Mouse (Mus musculus) ovary, postnatal 36 days (tissue): ENCODE results near the gene Dmpk.
"Not testable (repeated sequence)": the region's sequence is repeated elsewhere in the genome, so short reads cannot be mapped to it uniquely, and the experiment has no call there.

Experiments used
- DNase-seq: peaks from one replicate; pipeline ENCODE4 v3.0.0; 2022; ENCODE audit warnings: low spot score, mixed read lengths

Dmpk gene

DNA sequence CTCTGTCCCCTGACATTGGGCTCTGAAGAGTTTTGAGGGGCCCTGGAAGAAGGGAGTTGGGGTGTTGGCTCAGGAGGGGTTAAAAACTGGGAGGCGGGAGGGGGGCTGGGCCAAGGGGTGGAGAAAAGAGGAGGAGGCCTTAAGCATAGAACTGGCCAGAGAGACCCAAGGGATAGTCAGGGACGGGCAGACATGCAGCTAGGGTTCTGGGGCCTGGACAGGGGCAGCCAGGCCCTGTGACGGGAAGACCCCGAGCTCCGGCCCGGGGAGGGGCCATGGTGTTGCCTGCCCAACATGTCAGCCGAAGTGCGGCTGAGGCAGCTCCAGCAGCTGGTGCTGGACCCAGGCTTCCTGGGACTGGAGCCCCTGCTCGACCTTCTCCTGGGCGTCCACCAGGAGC lies at the start of gene Dmpk:
Dmpk (plus strand) TSS at position 149 of the 400 bp plus-strand sequence.
- DNase-seq, result no peak

DNA sequence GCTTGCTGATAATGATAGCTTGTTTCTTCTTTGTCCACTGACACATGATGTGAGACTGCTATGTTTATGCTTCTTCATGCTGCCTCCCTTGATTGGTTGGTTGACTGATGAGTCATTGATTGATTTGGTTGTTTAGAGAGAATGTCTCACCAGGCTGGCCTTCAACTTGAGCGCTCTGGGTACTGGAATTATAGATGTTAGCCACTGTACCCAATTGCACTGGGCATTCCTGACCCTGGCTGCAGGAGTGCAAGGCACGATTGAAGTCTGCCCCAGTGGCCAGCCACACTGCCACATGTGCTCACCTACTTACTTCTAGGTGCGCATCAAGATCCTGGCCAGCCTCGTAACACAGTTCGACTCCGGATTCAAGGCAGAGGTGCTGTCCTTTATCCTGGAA lies 39.0 kb upstream of the Dmpk start:
- DNase-seq, result no peak

DNA sequence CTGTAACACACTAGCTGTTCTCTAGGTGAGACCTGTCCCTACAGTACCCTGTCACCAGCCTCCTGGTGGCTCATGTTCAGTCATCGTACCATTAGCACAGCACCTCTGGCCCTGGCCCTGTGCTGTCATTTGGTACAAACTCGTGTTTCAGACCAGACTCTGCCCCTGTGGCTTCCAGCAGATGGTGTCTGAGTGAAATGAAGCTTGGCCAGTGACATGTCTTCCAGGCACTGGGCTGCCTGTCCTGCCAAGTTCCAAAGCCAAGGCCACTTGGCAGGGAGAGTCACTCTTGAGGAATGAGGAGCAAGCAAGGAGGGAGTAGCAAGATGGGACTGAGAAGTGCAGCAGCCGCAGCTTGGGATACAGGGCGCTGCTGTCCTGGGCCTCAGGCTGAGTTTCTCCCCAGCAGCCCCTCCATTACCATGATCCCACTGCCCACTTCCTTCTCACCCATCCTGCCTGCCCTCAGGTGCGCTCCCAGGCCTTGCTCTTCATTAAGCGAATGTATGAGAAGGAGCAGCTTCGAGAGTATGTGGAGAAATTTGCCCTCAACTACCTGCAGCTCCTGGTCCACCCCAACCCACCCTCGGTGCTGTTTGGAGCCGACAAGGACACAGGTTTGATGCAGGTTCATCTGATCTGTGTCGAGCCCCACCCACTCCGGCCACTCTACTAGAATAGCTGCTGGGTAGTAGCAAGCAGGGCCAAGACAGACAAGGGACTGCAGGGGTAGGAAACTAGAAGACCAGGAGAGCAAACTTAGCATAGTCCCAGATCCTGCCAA lies 37.2 kb upstream of the Dmpk start:
- DNase-seq, result peak; percentile 36

DNA sequence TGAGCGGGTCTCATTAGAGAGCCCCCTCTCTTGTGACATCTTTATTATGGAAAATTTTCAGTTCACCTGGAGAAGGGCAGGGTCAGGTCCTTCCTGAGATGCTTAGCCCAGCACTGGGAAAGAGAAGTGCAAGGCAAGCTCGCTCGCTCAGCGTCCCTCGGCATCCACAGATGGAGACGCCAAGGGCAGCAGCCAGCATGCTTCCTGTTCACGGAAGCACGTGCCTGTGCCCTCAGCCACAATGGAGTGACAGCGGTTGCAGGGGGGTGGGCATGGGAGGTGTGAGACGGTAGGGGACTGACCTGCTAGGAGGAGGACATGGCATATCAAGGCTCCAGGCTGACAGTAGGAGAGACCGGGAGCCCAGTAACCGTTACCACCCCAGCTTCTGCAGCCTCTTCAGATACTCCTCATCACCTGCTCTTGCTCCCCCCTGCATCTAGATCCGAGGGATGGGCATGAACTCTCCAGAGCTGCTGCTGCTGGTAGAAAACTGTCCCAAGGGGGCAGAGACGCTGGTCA lies 35.6 kb upstream of the Dmpk start:
- no peak for DNase-seq

DNA sequence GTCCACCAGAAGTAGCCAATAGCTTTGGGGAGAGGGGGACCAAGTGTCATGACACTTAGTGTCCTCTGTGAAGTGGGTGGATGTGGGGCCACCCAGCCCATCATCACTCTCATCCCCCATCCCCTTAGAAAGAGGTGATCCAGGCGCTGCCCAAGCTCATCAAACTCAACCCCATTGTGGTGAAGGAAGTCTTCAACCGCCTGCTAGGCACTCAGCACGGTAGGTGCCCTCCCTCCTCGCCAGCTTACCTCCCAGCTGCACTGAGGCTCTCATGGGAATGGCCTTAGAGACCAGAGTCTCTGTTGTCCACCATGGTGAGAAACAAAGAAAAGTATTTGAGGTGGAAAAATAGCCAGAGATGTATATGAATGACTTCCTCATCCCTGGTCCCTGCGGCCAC lies 34.4 kb upstream of the Dmpk start:
- no peak for DNase-seq

DNA sequence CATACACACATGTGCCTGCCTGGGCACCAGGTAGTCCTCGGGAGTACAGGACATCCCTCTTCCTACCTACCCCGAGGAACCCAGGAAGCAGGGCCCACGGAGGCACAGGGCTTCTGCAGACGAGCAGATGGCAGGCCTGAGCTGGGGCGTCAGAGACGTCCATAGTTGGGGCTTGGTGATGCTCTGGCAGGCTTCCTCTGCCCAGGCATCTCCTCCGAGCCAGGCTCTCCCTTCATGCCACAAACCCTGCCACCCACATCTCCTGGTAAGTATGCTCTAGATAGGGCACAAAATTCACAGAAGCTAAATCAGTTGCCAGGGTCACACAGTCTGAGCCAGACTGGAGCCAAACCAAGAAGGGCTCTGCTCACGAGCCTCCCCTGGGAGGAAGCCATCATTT lies 33.5 kb upstream of the Dmpk start:
- no peak for DNase-seq

DNA sequence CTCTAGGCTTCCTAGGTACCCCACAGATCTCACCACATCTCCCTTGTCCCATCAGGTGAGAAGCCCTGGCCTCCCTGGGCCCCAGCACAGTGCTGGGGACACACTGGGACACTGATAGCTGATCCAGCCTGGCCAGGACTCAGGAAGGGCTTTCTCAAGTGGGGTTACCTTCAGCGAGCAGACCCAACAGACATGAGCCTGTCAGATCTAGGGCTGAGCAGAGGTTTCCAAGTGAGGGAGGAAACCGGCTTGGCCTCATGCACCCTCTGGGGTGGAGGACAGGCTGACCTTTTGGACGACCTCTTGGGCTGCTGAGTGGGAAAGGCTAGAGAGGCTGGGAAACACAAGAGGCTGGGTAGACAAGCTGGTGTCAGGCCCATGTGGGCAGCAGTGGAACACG lies 32.5 kb upstream of the Dmpk start:
- DNase-seq, result no peak

DNA sequence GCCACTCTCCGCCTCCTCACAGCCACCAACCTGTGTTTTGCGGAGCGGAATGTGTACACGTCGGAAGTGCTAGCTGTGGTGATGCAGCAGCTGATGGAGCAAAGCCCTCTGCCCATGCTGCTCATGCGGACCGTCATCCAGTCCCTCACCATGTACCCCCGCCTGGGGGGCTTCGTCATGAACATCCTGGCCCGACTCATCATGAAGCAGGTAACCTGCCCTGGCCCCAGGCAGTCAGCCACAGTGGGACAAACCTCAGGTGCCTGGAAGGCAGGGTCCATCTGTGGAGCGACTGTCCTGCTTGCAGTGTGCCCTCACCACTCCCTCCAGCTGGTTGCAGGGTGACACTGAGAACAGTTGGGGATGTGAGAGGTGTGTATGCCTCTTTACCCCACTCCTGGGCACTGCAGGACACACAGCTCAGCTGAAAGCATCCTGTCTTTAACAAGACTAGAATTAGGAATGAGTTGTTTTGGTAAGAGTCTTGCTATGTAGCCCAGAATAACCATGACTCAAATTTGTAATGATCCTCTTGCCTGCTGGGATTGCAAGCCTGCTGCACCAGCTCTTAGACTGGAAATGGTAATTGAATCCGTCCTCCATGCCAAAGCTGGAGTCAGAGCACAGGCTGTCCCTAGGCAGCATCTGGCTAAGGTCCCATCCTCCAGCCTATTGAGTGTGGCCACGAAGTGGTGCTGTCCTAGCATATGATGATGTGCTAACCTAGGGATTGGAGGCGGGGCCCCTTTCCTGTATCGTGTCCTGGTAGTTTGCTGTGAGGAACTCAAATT lies 31.1 kb upstream of the Dmpk start:
- DNase-seq, result no peak

DNA sequence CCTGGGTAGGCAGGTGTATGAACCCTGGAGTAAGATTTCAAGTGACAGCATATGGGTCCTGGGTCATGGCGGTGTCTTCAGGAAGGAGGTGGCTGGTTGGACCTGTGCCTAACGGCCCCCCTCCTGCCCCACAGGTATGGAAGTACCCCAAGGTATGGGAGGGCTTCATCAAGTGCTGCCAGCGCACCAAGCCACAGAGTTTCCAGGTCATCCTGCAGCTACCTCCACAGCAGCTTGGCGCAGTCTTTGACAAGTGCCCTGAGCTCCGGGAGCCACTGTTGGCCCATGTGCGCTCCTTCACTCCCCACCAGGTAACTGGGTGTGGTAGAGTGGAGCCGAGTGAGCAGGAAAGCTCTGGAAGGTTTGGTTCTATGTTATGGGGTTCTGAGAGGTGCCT lies 30.5 kb upstream of the Dmpk start:
- no peak for DNase-seq

DNA sequence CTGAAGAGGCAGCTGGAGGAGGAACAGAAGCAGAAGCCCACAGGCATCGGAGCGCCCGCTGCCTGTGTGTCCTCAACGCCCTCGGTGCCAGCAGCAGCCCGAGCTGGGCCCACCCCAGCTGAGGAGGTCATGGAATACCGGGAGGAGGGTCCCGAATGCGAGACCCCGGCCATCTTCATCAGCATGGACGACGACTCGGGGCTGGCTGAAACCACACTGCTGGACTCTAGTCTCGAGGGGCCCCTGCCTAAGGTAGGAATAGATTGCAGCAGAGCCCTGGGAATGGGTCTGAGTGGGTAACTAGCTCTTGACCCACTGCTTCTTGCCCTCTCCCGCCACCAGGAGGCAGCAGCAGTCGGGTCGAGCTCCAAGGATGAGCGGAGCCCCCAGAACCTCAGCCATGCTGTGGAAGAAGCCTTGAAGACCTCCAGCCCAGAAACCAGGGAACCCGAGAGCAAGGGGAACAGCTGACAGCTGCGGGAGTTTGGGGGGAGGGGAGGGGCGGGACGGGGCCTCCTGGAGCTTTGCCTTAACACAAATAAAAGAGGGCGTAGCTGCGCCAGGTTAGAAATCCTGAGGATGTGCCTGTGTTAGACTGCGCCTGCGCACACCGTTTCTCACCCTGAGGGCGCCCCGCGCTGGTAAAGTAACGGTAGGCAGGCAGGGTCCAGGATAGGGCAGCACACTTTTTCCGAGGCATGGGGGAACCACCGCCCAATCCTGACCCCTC lies 29.4 kb upstream of the Dmpk start, which contains the start of gene Rsph6a:
Rsph6a (plus strand) TSS at position 644 of the 730 bp plus-strand sequence.
- DNase-seq, result peak; percentile 38

DNA sequence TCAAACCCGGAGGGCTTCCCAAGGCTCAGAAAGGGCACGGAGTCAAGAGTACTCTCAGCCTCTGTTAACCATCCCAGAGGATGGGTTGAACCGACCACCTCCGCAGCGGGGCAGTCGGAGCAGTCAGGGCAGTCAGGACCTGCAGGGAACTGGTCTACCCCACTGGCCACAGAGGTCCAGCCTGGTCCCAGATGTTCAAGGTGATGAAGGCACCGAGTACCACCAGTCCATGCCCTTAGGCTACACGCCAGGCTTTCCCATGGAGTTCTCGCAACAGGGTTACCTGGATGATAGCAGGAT lies 28.9 kb upstream of the Dmpk start:
- DNase-seq, result no peak

DNA sequence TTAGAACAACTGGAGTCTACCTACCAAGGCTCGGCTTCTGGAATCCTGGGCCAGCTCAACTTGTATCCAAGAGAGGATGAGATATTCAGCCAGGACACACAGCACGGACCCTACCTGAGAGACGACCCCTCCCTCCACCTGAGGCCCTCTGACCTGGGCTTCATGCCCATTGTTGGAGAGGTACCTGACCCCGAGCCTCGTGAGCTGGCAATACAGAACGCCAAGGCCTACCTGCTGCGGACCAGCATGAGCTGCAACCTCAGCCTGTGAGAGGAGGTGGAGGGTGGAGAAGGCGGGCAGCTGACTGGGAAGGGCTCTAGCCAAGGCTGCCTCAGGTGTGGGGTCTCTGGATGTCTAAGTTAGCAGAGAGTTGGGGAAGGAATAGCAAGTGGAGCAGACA lies 28.5 kb upstream of the Dmpk start:
- no peak for DNase-seq

DNA sequence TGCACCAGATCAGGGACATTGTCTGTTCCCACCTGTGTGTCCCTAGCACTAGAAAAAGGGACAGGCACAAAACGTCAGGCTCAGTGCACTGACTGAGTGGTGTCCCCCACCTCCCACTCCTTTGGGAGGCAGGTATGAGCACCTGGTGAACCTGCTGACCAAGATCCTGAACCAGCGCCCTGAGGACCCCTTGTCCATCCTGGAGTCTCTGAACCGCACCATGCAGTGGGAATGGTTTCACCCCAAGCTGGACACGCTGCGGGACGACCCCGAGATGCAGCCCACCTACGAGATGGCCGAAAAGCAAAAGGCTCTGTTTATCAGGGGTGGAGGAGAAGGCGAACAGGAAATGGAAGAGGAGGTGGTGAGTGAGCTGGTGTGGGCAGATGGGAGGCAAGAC lies 26.2 kb upstream of the Dmpk start:
- DNase-seq, result no peak

DNA sequence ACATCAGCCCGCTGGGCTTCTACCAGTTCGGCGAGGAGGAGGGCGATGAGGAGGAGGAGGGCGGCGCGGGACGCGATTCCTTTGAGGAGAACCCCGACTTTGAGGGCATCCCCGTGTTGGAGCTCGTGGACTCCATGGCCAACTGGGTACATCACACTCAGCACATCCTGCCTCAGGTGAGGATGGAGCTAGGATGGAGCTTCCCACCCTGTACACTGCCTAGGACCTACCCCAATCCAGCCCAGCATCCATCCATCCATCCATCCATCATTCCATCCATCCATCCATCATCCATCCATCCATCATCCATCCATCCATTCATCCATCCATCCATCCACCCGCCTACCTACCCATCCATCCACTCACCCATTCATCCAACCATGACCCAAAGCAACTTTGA lies 17.8 kb upstream of the Dmpk start:
- no peak for DNase-seq

DNA sequence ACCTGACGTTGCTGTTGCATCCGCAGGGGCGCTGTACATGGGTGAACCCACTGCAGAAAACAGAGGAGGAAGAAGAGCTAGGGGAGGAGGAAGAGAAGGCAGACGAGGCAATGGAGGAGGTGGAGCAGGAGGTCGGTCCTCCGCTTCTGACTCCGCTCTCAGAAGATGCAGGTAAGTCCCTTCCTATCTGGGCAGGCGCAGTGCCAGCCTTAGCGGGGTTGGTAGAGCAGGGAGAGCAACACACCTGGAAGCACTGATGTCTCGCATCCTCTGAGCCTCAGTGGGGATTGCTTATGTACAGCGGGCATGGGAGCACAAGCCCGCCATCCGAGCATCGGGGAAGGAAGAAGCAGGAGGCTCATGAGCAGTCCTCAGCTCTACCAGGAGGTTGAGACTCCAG lies 16.6 kb upstream of the Dmpk start:
- no peak for DNase-seq

DNA sequence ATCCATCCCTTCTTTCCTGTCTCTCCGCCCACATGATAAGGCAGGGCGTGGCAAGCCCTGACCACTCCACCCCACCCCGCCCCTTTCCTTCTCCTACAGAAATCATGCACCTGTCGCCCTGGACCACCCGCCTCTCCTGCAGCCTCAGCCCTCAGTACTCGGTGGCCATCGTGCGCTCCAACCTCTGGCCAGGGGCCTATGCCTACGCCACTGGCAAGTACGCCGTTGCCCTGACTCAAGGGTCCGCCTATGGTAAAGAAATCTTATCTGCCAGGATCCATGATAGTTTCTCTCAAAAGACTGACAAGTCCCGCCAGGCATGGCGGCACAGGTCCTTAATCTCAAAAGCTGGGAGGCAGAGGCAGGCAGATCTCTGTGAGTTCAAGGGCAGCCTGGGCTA lies 15.7 kb upstream of the Dmpk start:
- no peak for DNase-seq

DNA sequence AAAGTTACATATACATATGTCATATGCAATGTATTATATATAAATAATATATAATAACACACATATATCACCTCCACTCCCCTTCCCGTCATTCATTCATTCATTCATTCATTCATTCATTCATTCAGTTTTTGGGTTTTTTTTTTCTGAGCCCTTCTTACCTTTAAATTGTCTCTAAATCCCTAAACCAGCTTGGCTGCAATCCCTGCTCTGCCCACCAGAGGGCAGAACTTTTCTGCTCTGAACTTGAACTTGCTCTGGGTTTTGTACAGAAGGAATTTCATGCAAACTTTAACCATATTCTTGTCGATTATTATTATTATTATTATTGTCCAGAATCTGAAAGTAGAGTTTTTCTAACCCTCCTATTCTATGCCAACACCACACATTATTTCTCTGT lies 14.9 kb upstream of the Dmpk start:
- peak; percentile 65 for DNase-seq

DNA sequence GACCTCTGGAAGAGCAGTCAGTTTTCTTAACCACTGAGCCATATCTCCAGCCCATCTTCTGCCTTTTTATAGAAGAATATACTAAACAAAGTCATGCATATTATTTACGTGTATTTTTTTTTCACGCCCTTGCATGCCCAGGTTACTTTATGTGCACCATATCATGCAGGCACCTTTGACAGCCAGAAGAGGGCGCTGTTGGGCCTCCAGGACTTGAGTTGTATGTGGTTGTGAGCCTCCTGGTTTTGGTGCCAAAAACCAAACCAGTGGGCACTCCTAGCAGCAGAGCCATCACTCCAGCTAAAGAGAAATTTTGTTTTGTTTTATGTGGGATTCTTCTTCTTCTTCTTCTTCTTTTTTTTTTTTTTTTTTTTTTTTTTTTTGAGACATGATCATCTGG lies 14.1 kb upstream of the Dmpk start:
- DNase-seq, result no peak

DNA sequence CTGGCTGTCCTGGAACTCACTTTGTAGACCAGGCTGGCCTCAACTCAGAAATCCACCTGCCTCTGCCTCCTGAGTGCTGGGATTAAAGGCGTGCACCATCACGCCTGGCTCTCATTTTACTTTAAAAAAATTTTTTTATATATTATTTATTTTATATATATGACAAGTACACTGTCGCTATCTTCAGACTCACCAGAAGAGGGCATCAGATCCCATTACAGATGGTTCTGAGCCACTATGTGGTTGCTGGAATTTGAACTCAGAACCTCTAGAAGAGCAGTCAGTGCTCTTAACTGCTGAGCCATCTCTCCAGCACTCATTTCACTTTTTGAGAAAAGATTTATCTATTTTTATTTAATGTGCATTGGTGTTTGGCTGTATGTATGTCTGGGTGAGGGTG lies 12.6 kb upstream of the Dmpk start:
- DNase-seq, result not testable (repeated sequence)

DNA sequence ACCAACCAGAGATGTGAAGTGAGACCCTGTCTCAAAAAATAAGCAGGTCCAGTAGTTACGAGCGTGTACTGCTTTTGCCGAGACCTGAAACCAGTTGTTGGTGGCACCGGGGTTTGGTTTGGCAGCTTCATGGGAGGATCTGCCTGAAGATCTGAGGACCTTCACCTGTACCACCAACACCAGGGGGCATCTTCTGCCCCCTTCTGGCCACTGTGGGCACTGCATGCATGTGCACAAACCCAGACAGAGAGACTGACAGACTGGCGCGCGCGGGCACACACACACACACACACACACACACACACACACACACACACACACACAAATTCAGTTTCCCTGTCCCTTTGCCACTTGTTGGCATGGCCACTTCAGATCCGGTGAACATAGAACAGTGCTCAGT lies 10.1 kb upstream of the Dmpk start:
- DNase-seq, result peak; percentile 31

DNA sequence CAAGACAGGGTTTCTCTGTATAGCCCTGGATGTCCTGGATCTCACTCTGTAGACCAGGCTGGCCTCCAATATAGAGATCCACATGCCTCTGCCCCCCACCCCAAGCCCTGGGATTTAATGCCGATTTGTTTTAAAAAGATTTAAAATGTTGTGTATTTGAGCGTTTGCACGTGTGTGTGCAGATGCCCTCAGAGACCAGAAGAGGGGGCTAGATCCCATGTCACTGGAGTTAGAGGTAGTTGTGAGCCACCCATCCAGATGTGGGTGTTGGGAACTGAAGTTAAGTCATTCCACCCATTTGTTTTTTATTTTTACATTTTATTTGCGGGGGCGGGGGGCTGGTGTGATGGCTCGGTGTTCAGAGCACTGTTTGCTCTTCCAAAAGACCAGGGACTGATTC lies 9.2 kb upstream of the Dmpk start:
- DNase-seq, result no peak

DNA sequence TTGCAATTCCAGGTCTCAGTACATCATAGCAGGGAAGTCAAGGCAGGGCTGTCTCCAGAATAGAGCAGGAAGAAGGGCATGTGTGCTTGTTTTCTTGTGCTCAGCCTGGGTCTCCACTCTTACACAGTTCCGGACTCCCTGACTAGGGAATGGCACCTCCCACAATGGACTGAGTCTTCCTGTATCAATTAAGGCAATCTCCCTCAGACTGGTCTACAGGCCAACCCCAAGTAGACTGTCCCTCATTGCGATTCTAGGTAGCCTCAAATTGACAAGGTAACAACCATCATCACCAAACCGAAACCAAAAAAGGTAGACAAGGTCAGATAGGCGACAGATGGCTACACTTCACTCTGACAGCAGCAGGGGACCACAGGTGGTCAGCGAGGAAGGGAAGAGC lies 8.4 kb upstream of the Dmpk start:
- no peak for DNase-seq
